Mouse (Mus musculus) brown adipose tissue, adult 24 weeks (tissue): ENCODE results near the gene Ccl17. TPM values are rescaled to one million over a fixed set of nuclear protein-coding genes. Genes with fewer than 3 reads are reported as not detected.

Source experiments
- H3K27ac ChIP-seq: fragments of 200-500 bp; replicated peaks from 2 replicates; pipeline ENCODE4 v1.5.1; 2012; ENCODE audit warnings: low read depth, mild to moderate bottlenecking, low read length
- H3K4me1 ChIP-seq: fragments of 200-500 bp; 2 replicates; pipeline ENCODE4 v1.6.1; 2012; ENCODE audit warnings: low read length, mixed read lengths; ENCODE audit not compliant: control insufficient read depth, insufficient read depth, insufficient read length
- H3K4me3 ChIP-seq: fragments of 200-500 bp; 2 replicates; pipeline ENCODE4 v1.5.1; 2012; ENCODE audit warnings: low read depth, mild to moderate bottlenecking, low read length, moderate library complexity; ENCODE audit not compliant: insufficient read depth
- polyA plus RNA-seq: library from polyadenylated mRNA; stranded (reverse); fragments of >200 nt; gene quantifications from 2 replicates; pipeline ENCODE4 v1.2.4, GENCODE M21; 2012; ENCODE audit not compliant: missing spikeins, insufficient read depth, insufficient read length

The Ccl17 gene
- not detected in 2 replicates for polyA plus RNA-seq

DNA sequence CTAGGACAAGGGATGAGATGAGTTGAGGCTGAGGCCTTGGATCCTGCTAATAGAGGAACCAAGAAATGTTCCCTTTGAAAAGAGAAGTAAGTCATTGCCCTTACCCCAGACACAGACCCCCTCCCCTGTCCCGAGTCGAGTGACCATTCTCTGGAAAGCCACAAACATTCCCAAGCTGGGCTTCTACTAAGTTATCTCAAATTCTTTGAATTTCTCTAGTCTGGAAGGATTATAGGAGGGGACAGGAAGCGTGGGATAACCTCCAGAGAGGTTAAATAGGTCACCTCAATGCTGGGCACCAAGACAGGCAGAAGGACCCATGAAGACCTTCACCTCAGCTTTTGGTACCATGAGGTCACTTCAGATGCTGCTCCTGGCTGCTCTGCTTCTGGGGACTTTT lies at the start of gene Ccl17:
Gene Ccl17, plus strand, starts transcription at position 301 of the 400 bp plus-strand sequence.
- Histone ChIP-seq H3K4me3 (no peak within 1 kb of the TSS), H3K4me1 (no peaks in the 10 kb centered on the region), H3K27ac (no peak within 1 kb of the TSS)

DNA sequence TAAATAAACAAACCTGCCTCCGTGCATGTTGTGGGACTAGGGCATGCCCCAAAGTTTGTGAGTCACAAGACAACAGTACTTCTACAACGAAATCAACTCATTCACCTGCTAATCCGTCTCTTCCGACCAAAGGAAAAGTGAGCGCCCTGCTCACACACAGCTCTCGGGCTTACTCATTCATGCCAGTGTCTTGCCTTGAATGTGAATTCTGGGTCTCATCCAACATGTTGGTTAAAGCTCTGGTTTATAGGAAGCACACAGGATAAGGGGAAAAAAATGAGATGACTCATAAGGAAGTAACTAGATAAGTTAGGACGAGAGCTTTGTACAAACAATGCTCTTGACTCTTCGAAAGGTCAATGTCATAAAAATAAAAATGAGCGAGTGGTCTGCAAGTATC lies 43.2 kb upstream of the Ccl17 start:
- Histone ChIP-seq H3K4me3 (no peak overlapping the region), H3K27ac (no peak overlapping the region), H3K4me1 (peaks cover 5% of the 10 kb centered on the region; the same call in 1 of the 2 replicates)

DNA sequence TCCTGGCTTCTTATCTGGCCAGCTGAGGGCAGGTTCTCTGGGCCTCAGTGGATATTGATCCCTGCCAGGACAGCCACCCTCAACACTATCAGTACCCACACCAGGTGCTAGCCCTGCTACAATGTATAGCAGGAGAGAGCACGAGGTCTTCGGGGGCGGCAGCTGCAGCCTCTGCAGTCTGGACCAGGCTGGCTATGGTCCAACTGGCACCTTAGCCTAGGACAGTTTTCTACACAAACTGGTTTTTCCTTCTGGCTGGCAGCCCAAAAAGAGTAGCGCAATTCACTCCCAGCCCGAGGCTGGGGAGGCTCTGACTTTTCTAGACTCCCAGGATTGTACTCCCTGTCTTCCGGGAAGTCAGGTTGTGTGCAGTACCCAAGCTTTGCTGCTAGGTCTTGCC lies 39.3 kb upstream of the Ccl17 start:
- Histone ChIP-seq H3K4me1 (peaks cover 5% of the 10 kb centered on the region), H3K4me3 (no peak overlapping the region), H3K27ac (no peak overlapping the region)

DNA sequence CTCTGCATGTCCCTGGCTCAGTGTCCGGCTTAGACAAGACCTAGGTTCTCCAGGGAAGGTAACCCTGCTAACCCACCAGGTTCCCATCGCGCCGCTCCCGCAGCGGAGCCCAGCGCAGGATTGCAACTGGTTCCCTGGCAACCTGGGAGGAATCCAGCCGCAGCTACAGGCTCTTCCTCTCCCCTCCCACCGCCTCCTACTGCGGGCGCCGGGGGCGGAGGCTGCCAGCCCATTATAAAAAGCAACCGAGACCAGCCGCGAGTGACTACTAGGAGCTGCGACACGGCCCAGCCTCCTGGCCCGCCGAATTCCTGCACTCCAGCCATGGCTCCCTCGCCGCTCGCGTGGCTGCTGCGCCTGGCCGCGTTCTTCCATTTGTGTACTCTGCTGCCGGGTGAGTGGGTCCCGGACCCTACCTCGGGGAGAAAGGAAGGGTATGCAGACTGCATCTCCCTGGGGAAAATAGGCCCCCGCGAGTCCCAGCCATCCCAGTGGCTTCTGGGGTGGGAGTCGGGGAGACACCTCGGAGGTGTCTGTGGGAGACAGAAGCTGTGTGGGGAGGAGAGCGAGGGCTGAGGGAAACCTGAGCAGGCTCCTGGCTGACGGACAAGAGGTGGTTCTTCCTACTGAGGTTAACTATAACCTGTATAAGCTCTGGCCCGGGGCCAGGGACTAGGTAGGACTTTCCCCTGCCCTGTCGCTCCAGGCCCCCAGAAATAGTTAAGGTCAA lies 38.1 kb upstream of the Ccl17 start, which contains the start of gene Cx3cl1:
Gene Cx3cl1, plus strand, starts transcription at position 69 of the 730 bp plus-strand sequence.
- peak within 1 kb of the TSS; percentile 82 for H3K4me3 ChIP-seq
- H3K27ac ChIP-seq = 0 out of 2 replicates have a peak within 1 kb of the TSS, but pooled peaks have one; percentile 24
- H3K4me1 ChIP-seq = peaks cover 5% of the 10 kb centered on the region

DNA sequence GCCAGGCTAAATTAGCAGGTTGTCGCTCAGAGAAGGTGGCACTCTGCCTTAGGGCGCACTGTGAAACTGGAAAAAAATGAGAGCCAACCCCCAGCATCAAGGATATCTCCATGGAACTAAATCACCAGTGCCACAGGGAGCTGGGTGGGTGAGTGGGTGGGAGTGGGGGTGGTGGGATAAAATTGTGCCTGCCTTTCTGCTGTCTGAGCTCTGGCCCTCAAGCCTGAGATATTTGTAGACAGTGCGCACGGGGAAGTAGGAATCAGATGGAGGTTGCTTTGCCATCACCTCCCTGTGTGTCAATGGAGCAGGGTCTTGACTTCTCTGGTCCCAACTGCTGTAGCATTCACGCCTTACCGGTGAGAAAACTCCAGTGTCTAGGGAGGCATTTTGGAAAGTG lies 37.2 kb upstream of the Ccl17 start:
- H3K4me1 ChIP-seq = peaks cover 5% of the 10 kb centered on the region
- H3K27ac ChIP-seq = no peak overlapping the region
- peak overlapping the region; percentile 82 for H3K4me3 ChIP-seq

DNA sequence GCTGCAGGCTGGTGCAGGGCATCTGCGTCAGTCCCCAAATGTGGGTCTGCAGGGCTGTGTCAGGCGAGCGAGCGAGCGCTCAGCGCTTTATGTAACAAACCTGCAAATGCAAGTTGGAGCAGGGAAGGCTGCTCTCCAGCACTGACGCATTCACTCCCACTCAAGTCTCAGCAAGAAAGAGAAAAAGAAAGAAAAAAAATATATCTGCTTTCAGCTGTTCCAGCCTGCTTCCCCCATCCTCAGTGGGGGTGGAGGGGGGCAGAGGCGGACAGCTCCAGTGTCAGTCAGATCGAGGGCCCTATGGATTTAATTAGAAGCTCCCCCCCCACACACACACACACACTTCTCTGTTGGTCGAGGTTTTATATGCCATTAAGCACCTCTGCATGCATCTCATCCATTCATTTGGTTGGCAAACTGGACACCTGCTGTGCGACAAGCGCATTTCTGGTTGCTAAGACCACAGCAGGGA lies 36.5 kb upstream of the Ccl17 start:
- H3K4me3 ChIP-seq = no peak overlapping the region

DNA sequence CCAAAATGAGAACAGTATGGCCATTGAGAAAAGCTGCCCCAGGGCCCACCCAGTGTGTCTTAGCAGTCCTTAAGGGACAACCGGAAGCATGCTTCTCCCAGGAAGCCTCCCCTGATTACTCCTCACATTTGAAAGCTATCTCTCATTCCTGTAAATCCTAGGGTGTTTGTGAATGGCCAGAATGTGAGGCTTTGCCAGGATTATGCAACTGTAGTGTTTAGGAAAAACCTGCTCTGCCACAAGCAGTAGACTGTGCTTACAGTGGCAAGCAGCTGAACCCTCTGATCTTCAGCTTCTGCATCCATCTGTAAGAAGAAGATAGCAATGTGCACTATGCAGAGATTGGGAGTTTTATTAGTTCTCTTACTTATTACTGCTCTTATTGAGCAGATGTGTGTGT lies 35.7 kb upstream of the Ccl17 start:
- Histone ChIP-seq H3K27ac (no peak overlapping the region), H3K4me1 (peaks cover 20% of the 10 kb centered on the region), H3K4me3 (no peak overlapping the region)

More for the DNA sequence above, 36.5 kb upstream of the Ccl17 start:
- Histone ChIP-seq H3K27ac (no peak overlapping the region), H3K4me1 (peaks cover 12% of the 10 kb centered on the region)

DNA sequence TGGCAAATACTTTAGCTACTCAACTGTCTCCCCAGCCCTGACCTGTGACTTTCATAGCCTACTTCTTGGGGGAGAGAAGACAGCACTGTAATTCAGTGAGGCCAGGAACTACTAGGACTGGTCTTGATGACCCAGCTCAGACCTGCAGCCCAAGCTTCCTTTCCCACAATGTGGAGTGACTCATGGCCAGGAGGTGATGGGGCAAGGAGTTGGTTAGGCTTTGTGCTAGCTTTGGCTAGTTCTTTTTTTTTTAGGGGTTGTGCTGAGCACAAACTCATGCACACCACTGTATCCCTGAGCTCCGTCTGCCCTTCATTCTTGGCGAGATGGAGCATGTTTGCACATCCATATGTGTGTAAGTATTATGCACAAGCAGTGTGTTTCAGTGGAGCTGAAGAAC lies 33.9 kb upstream of the Ccl17 start:
- Histone ChIP-seq H3K4me1 (peaks cover 20% of the 10 kb centered on the region), H3K4me3 (no peak overlapping the region), H3K27ac (no peak overlapping the region)

DNA sequence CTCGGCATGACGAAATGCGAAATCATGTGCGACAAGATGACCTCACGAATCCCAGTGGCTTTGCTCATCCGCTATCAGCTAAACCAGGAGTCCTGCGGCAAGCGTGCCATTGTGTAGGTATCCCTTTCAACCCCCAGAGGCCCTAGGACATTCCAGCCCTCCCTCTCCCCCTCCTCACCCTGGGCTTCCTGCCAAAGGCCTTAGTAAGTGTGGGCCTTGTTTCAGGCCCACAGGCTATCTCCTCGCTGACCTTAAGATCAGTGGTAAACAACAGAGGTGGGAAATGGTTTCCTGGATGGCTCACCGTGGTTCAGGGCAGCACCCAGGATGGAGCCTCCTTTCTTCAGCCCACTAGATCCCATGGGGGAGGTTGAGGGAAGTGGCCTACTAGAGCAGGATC lies 32.2 kb upstream of the Ccl17 start:
- Histone ChIP-seq H3K4me3 (no peak overlapping the region), H3K4me1 (peaks cover 25% of the 10 kb centered on the region), H3K27ac (peak overlapping the region; percentile 43)

DNA sequence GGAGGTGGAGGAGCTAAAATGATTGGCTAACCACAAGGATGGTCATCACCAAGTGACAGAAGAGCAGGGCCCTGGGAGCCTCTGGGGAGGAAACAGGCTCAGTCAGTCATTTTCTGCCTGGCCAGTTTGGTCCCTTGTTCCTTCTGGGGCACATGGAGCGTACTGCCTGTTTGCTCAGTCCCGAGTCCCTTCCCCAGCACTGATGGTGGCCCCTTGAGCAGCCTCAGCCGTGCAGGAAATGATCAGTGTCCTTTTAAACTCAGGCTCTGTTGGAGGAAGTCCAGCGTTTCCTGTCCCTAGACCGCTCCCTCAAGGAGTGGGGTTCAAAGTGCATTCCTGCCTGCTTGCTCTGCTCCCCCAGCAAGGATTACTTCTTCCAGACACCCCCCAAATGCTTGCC lies 31.8 kb upstream of the Ccl17 start:
- peak overlapping the region; percentile 43 for H3K27ac ChIP-seq
- H3K4me3 ChIP-seq = no peak overlapping the region
- H3K4me1 ChIP-seq = peaks cover 25% of the 10 kb centered on the region

DNA sequence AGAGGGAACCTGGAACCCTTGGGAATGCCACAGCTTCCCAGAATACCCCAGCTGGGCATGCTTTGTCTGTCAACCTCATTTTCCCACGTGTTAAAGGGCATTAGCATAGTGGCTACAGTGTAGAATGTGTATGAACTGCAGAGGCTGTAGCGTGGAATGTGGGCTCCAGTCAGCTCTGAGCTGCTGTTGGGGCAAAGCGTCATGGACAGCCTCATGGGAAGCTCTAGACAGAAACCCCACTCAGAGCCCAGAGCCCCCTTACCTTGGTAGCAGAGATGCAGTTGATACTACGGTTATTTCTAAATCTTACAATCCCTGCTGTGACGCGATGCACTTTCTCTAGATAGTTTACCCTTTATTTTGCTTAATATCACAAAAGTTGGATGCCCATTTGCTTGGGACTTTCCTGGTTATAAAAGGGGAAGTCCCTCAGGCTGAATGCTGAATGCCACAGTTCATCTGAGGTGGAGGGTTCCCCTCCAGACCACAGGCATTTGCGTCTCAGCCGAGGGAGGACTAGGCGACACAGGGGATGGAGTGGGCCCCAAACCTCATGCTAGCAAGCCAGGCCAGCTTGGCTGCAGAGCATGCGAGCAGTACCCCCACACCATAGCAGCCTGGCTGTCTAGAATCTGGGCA lies 31.2 kb upstream of the Ccl17 start:
- Histone ChIP-seq H3K4me3 (no peak overlapping the region), H3K27ac (peak overlapping the region; percentile 43; the same call in 1 of the 2 replicates), H3K4me1 (peaks cover 27% of the 10 kb centered on the region)

DNA sequence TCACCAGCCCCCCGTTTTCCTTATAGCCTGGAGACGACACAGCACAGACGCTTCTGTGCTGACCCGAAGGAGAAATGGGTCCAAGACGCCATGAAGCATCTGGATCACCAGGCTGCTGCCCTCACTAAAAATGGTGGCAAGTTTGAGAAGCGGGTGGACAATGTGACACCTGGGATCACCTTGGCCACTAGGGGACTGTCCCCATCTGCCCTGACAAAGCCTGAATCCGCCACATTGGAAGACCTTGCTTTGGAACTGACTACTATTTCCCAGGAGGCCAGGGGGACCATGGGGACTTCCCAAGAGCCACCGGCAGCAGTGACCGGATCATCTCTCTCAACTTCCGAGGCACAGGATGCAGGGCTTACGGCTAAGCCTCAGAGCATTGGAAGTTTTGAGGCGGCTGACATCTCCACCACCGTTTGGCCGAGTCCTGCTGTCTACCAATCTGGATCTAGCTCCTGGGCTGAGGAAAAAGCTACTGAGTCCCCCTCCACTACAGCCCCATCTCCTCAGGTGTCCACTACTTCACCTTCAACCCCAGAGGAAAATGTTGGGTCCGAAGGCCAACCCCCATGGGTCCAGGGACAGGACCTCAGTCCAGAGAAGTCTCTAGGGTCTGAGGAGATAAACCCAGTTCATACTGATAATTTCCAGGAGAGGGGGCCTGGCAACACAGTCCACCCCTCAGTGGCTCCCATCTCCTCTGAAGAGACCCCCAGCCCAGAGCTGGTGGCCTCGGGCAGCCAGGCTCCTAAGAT lies 30.5 kb upstream of the Ccl17 start:
- H3K27ac ChIP-seq = no peak overlapping the region
- H3K4me1 ChIP-seq = peaks cover 34% of the 10 kb centered on the region
- H3K4me3 ChIP-seq = no peak overlapping the region

DNA sequence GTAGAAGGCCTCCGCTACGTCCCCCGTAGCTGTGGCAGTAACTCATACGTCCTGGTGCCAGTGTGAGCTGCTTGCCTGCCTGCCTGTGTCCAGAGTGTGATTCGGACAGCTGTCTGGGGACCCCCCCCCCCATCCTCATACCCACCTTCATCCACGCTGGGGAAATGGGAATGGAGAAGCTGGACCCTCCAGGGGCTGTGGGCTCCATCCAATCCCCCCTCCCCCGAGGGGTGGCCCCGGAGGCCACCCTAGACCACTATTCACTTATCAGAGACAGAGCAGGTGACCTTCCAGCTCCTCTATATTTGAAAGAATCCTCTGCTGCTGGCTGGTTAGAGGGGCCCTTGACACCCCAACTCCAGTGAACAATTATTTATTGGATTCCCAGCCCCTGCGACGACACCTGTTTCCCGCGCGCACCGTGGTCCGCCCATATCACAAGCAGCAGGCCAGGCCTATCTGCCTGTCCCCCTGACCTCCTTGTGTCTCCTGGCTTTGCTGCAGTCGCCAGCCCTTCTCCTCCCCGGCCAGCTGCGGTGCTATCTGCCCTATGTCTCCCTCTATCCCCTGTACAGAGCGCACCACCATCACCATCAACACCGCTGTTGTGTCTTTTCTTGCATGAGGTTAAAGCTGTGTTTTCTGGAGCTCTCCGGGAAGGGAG lies 29.6 kb upstream of the Ccl17 start:
- Histone ChIP-seq H3K4me1 (peaks cover 42% of the 10 kb centered on the region), H3K4me3 (no peak overlapping the region), H3K27ac (no peak overlapping the region)

DNA sequence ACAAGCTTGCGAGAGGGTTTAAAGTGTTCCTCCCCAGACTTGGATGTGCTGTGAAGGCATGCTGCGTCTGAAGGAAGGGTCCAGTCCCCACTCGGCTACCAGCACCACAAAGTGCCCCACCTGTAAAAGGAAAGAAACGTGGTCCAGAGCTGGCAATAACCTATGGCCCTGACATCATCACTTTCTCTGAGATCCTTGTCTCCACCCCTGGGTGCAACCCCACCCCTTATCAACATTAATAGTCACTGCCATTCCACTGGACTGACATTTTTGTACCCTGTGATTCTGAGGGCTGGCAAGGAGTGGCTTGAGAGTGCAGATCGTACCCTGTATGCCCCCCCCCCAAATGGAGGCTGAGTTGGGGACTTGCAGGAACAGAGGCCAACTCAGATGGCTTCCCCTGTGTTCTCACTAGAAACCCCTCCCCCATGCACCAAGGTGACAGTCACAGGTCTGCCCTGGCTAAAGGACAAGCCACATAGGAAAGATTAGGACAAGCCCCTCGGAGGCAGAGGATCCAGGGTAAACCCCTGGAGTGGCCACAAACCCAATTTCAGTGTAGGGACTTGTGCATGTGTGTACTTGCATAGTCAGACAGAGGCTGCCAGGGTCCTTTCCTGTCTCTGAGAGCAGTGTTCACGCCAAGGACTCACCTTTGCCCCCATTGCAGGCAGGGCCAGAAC lies 29.0 kb upstream of the Ccl17 start:
- Histone ChIP-seq H3K27ac (peak overlapping the region; percentile 35; the same call in 1 of the 2 replicates), H3K4me3 (no peak overlapping the region), H3K4me1 (peaks cover 42% of the 10 kb centered on the region)
